Mouse (Mus musculus): ENCODE results near the gene Galnt10. TPM values are rescaled to one million over a fixed set of nuclear protein-coding genes. Genes with fewer than 3 reads are reported as not detected.

The Galnt10 gene
- polyA plus RNA-seq, 1 experiment from 2014 or later, result 12.6 TPM

- 91% methylated on average over 14 of the region's 14 CpGs for WGBS
- no peak for ATAC-seq (ENCODE audit: insufficient read depth, low FRiP score, low TSS enrichment)
- Histone ChIP-seq H3K4me3 (ENCODE audit: low read depth, low read length) (no peak overlapping the region), H3K27me3 (ENCODE audit: control insufficient read depth, insufficient read depth, low read length) (no peaks in the 10 kb centered on the region), H3K27ac (ENCODE audit: low read depth, low read length) (no peak overlapping the region), H3K4me1 (ENCODE audit: control insufficient read depth, insufficient read depth, low read length) (peaks cover 11% of the 10 kb centered on the region; the same call in 1 of the 2 replicates), H3K36me3 (ENCODE audit: control insufficient read depth, insufficient read depth, low read length) (no peaks in the 10 kb centered on the region), H3K4me2 (ENCODE audit: low read depth) (no peak overlapping the region), H3K9ac (ENCODE audit: low read length) (no peak overlapping the region), H3K9me3 (ENCODE audit: control insufficient read depth, low read length) (no peaks in the 10 kb centered on the region)
- no peak for DNase-seq (ENCODE audit: low spot score)
Measured at GRCm38 (mm10) chr11:57652923-57653660, 7.8 kb downstream of the Galnt10 start.

GRCm38 (mm10) chr11:57653796-57654195, 8.6 kb downstream of the Galnt10 start:
- H3K9me3 ChIP-seq (ENCODE audit: control insufficient read depth, low read length), result no peaks in the 10 kb centered on the region
- H3K27me3 ChIP-seq (ENCODE audit: control insufficient read depth, insufficient read depth, low read length), result no peaks in the 10 kb centered on the region
- H3K4me3 ChIP-seq (ENCODE audit: low read depth, low read length), result no peak overlapping the region
- H3K4me1 ChIP-seq (ENCODE audit: control insufficient read depth, insufficient read depth, low read length), result peaks cover 11% of the 10 kb centered on the region; the same call in 1 of the 2 replicates
- H3K36me3 ChIP-seq (ENCODE audit: control insufficient read depth, insufficient read depth, low read length), result no peaks in the 10 kb centered on the region
- no peak overlapping the region for H3K9ac ChIP-seq (ENCODE audit: low read length)
- DNase-seq (ENCODE audit: low spot score) (no peak), ATAC-seq (ENCODE audit: insufficient read depth, low FRiP score, low TSS enrichment) (no peak)
- H3K4me2 ChIP-seq (ENCODE audit: low read depth), result no peak overlapping the region
- no peak overlapping the region for H3K27ac ChIP-seq (ENCODE audit: low read depth, low read length)
- WGBS, result 79% methylated on average over 5 of the region's 5 CpGs

- Histone ChIP-seq H3K27me3 (ENCODE audit: control insufficient read depth, insufficient read depth, low read length) (no peaks in the 10 kb centered on the region), H3K4me1 (ENCODE audit: control insufficient read depth, insufficient read depth, low read length) (peaks cover 11% of the 10 kb centered on the region; the same call in 1 of the 2 replicates), H3K27ac (ENCODE audit: low read depth, low read length) (no peak overlapping the region), H3K9me3 (ENCODE audit: control insufficient read depth, low read length) (no peaks in the 10 kb centered on the region), H3K4me3 (ENCODE audit: low read depth, low read length) (no peak overlapping the region), H3K36me3 (ENCODE audit: control insufficient read depth, insufficient read depth, low read length) (no peaks in the 10 kb centered on the region), H3K4me2 (ENCODE audit: low read depth) (no peak overlapping the region), H3K9ac (ENCODE audit: low read length) (no peak overlapping the region)
- 31% methylated on average over 4 of the region's 4 CpGs for WGBS
- ATAC-seq (ENCODE audit: insufficient read depth, low FRiP score, low TSS enrichment) (no peak), DNase-seq (ENCODE audit: low spot score) (no peak)
Measured at GRCm38 (mm10) chr11:57654386-57654785, 9.1 kb downstream of the Galnt10 start.

- no peaks in the 10 kb centered on the region for H3K27me3 ChIP-seq (ENCODE audit: control insufficient read depth, insufficient read depth, low read length)
- H3K9me3 ChIP-seq (ENCODE audit: control insufficient read depth, low read length), result no peaks in the 10 kb centered on the region
- H3K9ac ChIP-seq (ENCODE audit: low read length), result no peak overlapping the region
- no peaks in the 10 kb centered on the region for H3K36me3 ChIP-seq (ENCODE audit: control insufficient read depth, insufficient read depth, low read length)
- WGBS, result 30% methylated on average over 5 of the region's 5 CpGs
- no peak overlapping the region for H3K27ac ChIP-seq (ENCODE audit: low read depth, low read length)
- ATAC-seq (ENCODE audit: insufficient read depth, low FRiP score, low TSS enrichment) (no peak), DNase-seq (ENCODE audit: low spot score) (no peak)
- no peak overlapping the region for H3K4me2 ChIP-seq (ENCODE audit: low read depth)
- peaks cover 11% of the 10 kb centered on the region; the same call in 1 of the 2 replicates for H3K4me1 ChIP-seq (ENCODE audit: control insufficient read depth, insufficient read depth, low read length)
- no peak overlapping the region for H3K4me3 ChIP-seq (ENCODE audit: low read depth, low read length)
Measured at GRCm38 (mm10) chr11:57654977-57655397, 9.7 kb downstream of the Galnt10 start.

- DNase-seq (ENCODE audit: low spot score) (no peak), ATAC-seq (ENCODE audit: insufficient read depth, low FRiP score, low TSS enrichment) (no peak)
- H3K27ac ChIP-seq (ENCODE audit: low read depth, low read length), result no peak overlapping the region
- no peaks in the 10 kb centered on the region for H3K27me3 ChIP-seq (ENCODE audit: control insufficient read depth, insufficient read depth, low read length)
- no peak overlapping the region for H3K9ac ChIP-seq (ENCODE audit: low read length)
- no peaks in the 10 kb centered on the region for H3K9me3 ChIP-seq (ENCODE audit: control insufficient read depth, low read length)
- no peaks in the 10 kb centered on the region for H3K36me3 ChIP-seq (ENCODE audit: control insufficient read depth, insufficient read depth, low read length)
- no peak overlapping the region for H3K4me2 ChIP-seq (ENCODE audit: low read depth)
- 67% methylated on average over 10 of the region's 10 CpGs for WGBS
- H3K4me3 ChIP-seq (ENCODE audit: low read depth, low read length), result no peak overlapping the region
- H3K4me1 ChIP-seq (ENCODE audit: control insufficient read depth, insufficient read depth, low read length), result peaks cover 11% of the 10 kb centered on the region; the same call in 1 of the 2 replicates
Measured at GRCm38 (mm10) chr11:57655669-57656325, 10.6 kb downstream of the Galnt10 start.

GRCm38 (mm10) chr11:57656602-57657275, 11.5 kb downstream of the Galnt10 start:
- no peak overlapping the region for H3K9ac ChIP-seq (ENCODE audit: low read length)
- 62% methylated on average over 8 of the region's 8 CpGs for WGBS
- no peaks in the 10 kb centered on the region for H3K27me3 ChIP-seq (ENCODE audit: control insufficient read depth, insufficient read depth, low read length)
- no peak overlapping the region for H3K4me2 ChIP-seq (ENCODE audit: low read depth)
- ATAC-seq (ENCODE audit: insufficient read depth, low FRiP score, low TSS enrichment) (no peak), DNase-seq (ENCODE audit: low spot score) (no peak)
- H3K27ac ChIP-seq (ENCODE audit: low read depth, low read length), result no peak overlapping the region
- no peak overlapping the region for H3K4me3 ChIP-seq (ENCODE audit: low read depth, low read length)
- peaks cover 11% of the 10 kb centered on the region; the same call in 1 of the 2 replicates for H3K4me1 ChIP-seq (ENCODE audit: control insufficient read depth, insufficient read depth, low read length)
- H3K36me3 ChIP-seq (ENCODE audit: control insufficient read depth, insufficient read depth, low read length), result no peaks in the 10 kb centered on the region
- H3K9me3 ChIP-seq (ENCODE audit: control insufficient read depth, low read length), result no peaks in the 10 kb centered on the region

- 84% methylated on average over 9 of the region's 9 CpGs for WGBS
- ATAC-seq (ENCODE audit: insufficient read depth, low FRiP score, low TSS enrichment) (no peak), DNase-seq (ENCODE audit: low spot score) (no peak)
- Histone ChIP-seq H3K4me1 (ENCODE audit: control insufficient read depth, insufficient read depth, low read length) (peaks cover 11% of the 10 kb centered on the region; the same call in 1 of the 2 replicates), H3K4me2 (ENCODE audit: low read depth) (no peak overlapping the region), H3K36me3 (ENCODE audit: control insufficient read depth, insufficient read depth, low read length) (no peaks in the 10 kb centered on the region), H3K9ac (ENCODE audit: low read length) (no peak overlapping the region), H3K9me3 (ENCODE audit: control insufficient read depth, low read length) (no peaks in the 10 kb centered on the region), H3K27me3 (ENCODE audit: control insufficient read depth, insufficient read depth, low read length) (no peaks in the 10 kb centered on the region), H3K4me3 (ENCODE audit: low read depth, low read length) (no peak overlapping the region), H3K27ac (ENCODE audit: low read depth, low read length) (no peak overlapping the region)
Measured at GRCm38 (mm10) chr11:57657370-57658072, 12.3 kb downstream of the Galnt10 start.

GRCm38 (mm10) chr11:57658214-57658613, 13.0 kb downstream of the Galnt10 start:
- Histone ChIP-seq H3K27ac (ENCODE audit: low read depth, low read length) (no peak overlapping the region), H3K27me3 (ENCODE audit: control insufficient read depth, insufficient read depth, low read length) (no peaks in the 10 kb centered on the region), H3K4me3 (ENCODE audit: low read depth, low read length) (no peak overlapping the region), H3K9ac (ENCODE audit: low read length) (no peak overlapping the region), H3K4me1 (ENCODE audit: control insufficient read depth, insufficient read depth, low read length) (peaks cover 11% of the 10 kb centered on the region; the same call in 1 of the 2 replicates), H3K9me3 (ENCODE audit: control insufficient read depth, low read length) (no peaks in the 10 kb centered on the region), H3K36me3 (ENCODE audit: control insufficient read depth, insufficient read depth, low read length) (no peaks in the 10 kb centered on the region), H3K4me2 (ENCODE audit: low read depth) (no peak overlapping the region)
- ATAC-seq (ENCODE audit: insufficient read depth, low FRiP score, low TSS enrichment) (no peak), DNase-seq (ENCODE audit: low spot score) (no peak)
- WGBS, result 78% methylated on average over 3 of the region's 3 CpGs
